In genomic region chr10:53167767-53168166, GRCm38 (mm10) we compare ENCODE assay signal across 21 mouse cellular contexts.
DNase-seq lines count a peak whose midpoint lies in the region; TF ChIP-seq lines count a peak whose summit lies in the region.
"Had no signal": no experiment of that assay in that cellular context is flagged by ENCODE, and none has a peak within 500 bp of the region (broad histone marks: within the 10 kb centered on the region; RNA-seq: fewer than 3 reads in every experiment).

No protein-coding gene starts in this region.

- peak; percentile 46; the same call in 1 of the 2 replicates for TF ChIP-seq POLR2A in CH12.LX (IDR thresholded peaks at IDR 0.05; ENCODE audit: low read depth, low read length)

- no peaks in the 10 kb centered on the region for H3K36me3 ChIP-seq in CH12.LX (replicated peaks in 1 of 2; ENCODE audit: control insufficient read depth in 1 of 2, insufficient read depth in 1 of 2, low read length in 1 of 2)
- H3K36me3 ChIP-seq: G1E had no signal

- H3K79me2 ChIP-seq in CH12.LX (replicated peaks; ENCODE audit: control insufficient read depth, extremely low read depth, insufficient read depth, poor library complexity, severe bottlenecking) = no peaks in the 10 kb centered on the region

- dilution Hi-C loops in CH12.LX (cut with MboI; ENCODE audit: extremely low pct_ligation_motif_present, extremely low pct_unique_long_range_greater_than_20kb, low sequenced_read_pairs) = no loop called here

- peak overlapping the region in 1 of 3 experiments; percentile 20 for H3K4me3 ChIP-seq in CH12.LX (replicated peaks in 1 of 3; ENCODE audit: low read depth in 2 of 3, low read length in 2 of 3, poor library complexity in 1 of 3)

- TF ChIP-seq RAD21 in CH12.LX (IDR thresholded peaks at IDR 0.05; ENCODE audit: low read depth, low read length) = no peak

- H3K4me2 ChIP-seq in CH12.LX (ENCODE audit: insufficient read depth, low read depth, poor library complexity, severe bottlenecking) = peak overlapping the region; percentile 89

- no peaks in the 10 kb centered on the region for H3K9me3 ChIP-seq in CH12.LX (replicated peaks; ENCODE audit: low read length)

- peak overlapping the region; percentile 48 for H3K9ac ChIP-seq in CH12.LX (ENCODE audit: insufficient read depth, low read depth)

- no peak for TF ChIP-seq CTCF in CH12.LX (conservative IDR thresholded peaks at IDR 0.05 in 1 of 2, IDR thresholded peaks at IDR 0.05 in 1 of 2; ENCODE audit: low read depth in 2 of 2, low read length in 2 of 2)

- in situ Hi-C loops in CH12.LX (cut with MboI; ENCODE audit: low pct_ligation_motif_present, low pct_unique_long_range_greater_than_20kb, low sequenced_read_pairs) = no loop called here

- DNase-seq in A20 (ENCODE audit: low read depth, low spot score) (peak; percentile 40), CH12.LX (ENCODE audit: extremely low read depth) (peak; percentile 91)
- DNase-seq in brain, adult 2 months (ENCODE audit: low read depth, low spot score) = peak; percentile 6
- no peak for DNase-seq in embryo, embryonic 10 days (ENCODE audit: low spot score)
- no peak for DNase-seq in layer of hippocampus, adult 9-10 months (ENCODE audit: low spot score)
- no peak for DNase-seq in thymus, postnatal 10 days (ENCODE audit: low spot score in 2 of 2)
- DNase-seq: adrenal gland, adult 2 months; adrenal gland, adult 8-10 months; adrenal gland, postnatal 10 days; adrenal gland, postnatal 14 days; adrenal gland, postnatal 25 days; adrenal gland, postnatal 36 days; B cell, adult 2 months; cerebellum, adult 11 months; cerebellum, adult 11-12 months; cerebellum, adult 18-20 months; cerebellum, adult 2 months; cerebellum, adult 8-10 months; cerebellum, adult 9-10 months had no signal

- H3K27ac ChIP-seq in CH12.LX (ENCODE audit: insufficient read depth, low read depth) = peak overlapping the region; percentile 93

- TF ChIP-seq EP300 in CH12.LX (IDR thresholded peaks at IDR 0.05; ENCODE audit: low read length) = peak; percentile 87

- H3K27me3 ChIP-seq in CH12.LX (replicated peaks) = no peaks in the 10 kb centered on the region
- H3K27me3 ChIP-seq: Patski had no signal

- peaks cover 6 to 18% of the 10 kb centered on the region in 2 experiments; a peak in 3 of 4 replicates for H3K4me1 ChIP-seq in CH12.LX (ENCODE audit: control insufficient read depth in 1 of 2, insufficient read depth in 2 of 2)

TF ChIP-seq in CH12.LX, 34 proteins besides CTCF, POLR2A, EP300 and RAD21:
- TF ChIP-seq POLR2AphosphoS2 (IDR thresholded peaks at IDR 0.05; ENCODE audit: low read depth, low read length) (no peak), SMC3 (IDR thresholded peaks at IDR 0.05; ENCODE audit: low read depth, low read length) (no peak), ETS1 (conservative IDR thresholded peaks at IDR 0.05; ENCODE audit: low read depth, low read length) (peak; percentile 59; the same call in 1 of the 2 replicates), JUN (IDR thresholded peaks at IDR 0.05; ENCODE audit: insufficient read depth, low read depth, low read length) (peak; percentile 90), MEF2A (IDR thresholded peaks at IDR 0.05; ENCODE audit: borderline replicate concordance, low read depth, low read length) (peak; percentile 62; the same call in 1 of the 2 replicates), TBP (conservative IDR thresholded peaks at IDR 0.05; ENCODE audit: low read depth, low read length) (peak; percentile 81), KAT2A (IDR thresholded peaks at IDR 0.05; ENCODE audit: insufficient replicate concordance, low read length) (no peak), IRF4 (IDR thresholded peaks at IDR 0.05; ENCODE audit: low read depth, low read length) (peak; percentile 98), ZMIZ1 (IDR thresholded peaks at IDR 0.05; ENCODE audit: low read depth, low read length) (no peak), BHLHE40 (IDR thresholded peaks at IDR 0.05; ENCODE audit: low read depth, low read length) (peak; percentile 49; the same call in 1 of the 2 replicates), JUND (conservative IDR thresholded peaks at IDR 0.05; ENCODE audit: low read depth, low read length) (peak; percentile 98)
TF ChIP-seq in CH12.LX: peak in this region for 7.

Comparison
In these comparisons a context has a peak if more than half of its experiments do, and no peak if none do; other contexts are left out.
1. DNase-seq: peak in A20 (single experiment), CH12.LX (single experiment) and brain, adult 2 months (single experiment); none in embryo, embryonic 10 days (single experiment), layer of hippocampus, adult 9-10 months (single experiment) and thymus, postnatal 10 days (0 of 2).